Mouse (Mus musculus) left cerebral cortex, adult 6 months (tissue): Measurements from ENCODE around the gene Selenow. TPM values are rescaled to one million over a fixed set of nuclear protein-coding genes. Genes with fewer than 3 reads are reported as not detected.

Experiments used
- long read RNA-seq, 2 experiments: library from polyadenylated mRNA; unstranded; transcript quantifications; one replicate each; pipeline ENCODE4 v2.0.0; 2019 to 2020
- polyA plus RNA-seq: library from polyadenylated mRNA; unstranded; fragments of <200 nt; fragmentation: Nextera tagmentation; gene quantifications from 2 replicates; pipeline ENCODE4 v1.2.3, GENCODE M21; 2021

Gene Selenow
- 2,345 and 3,530 TPM in 2 replicates for polyA plus RNA-seq
- long read RNA-seq, experiment 1, transcript Selenow-201 (6 exons, 736 nt) = major isoform, 576 of 634 reads
- long read RNA-seq, experiment 1, partial matches to known transcripts = 29 of 634 reads
- long read RNA-seq, experiment 1, other reads (novel, unspliced or antisense) = 29 of 634 reads
- long read RNA-seq, experiment 2, transcript Selenow-201 (6 exons, 736 nt) = major isoform, 1,652 of 1,760 reads
- long read RNA-seq, experiment 2, partial matches to known transcripts = 42 of 1,760 reads
- long read RNA-seq, experiment 2, other reads (novel, unspliced or antisense) = 66 of 1,760 reads

GRCm38 (mm10) chr7:15922220-15922773 is at the start of gene Selenow:
TSS of gene Selenow (minus strand) at chr7:15922402.

GRCm38 (mm10) chr7:15967312-15967711 is 45.1 kb upstream of the Selenow start, which contains the start of gene Ehd2:
TSS of gene Ehd2 (minus strand) at chr7:15967567.

GRCm38 (mm10) chr7:15945721-15946536 is 23.7 kb upstream of the Selenow start, which contains the start of gene Nop53:
TSS of gene Nop53 (minus strand) at chr7:15946074.

GRCm38 (mm10) chr7:15882317-15882716 is 39.9 kb downstream of the Selenow start, which contains the start of gene Crxos:
TSS of gene Crxos (plus strand) at chr7:15882617.

GRCm38 (mm10) chr7:15879756-15880155 is 42.4 kb downstream of the Selenow start, which contains the start of gene Crx:
TSS of gene Crx (minus strand) at chr7:15879968.

Other genes with a start within 250 kb of the Selenow start
- not detected in 2 replicates for gene Obox5, start 172.3 kb downstream of the Selenow start, polyA plus RNA-seq
- not detected in 2 replicates for gene Obox6, start 82.7 kb downstream of the Selenow start, polyA plus RNA-seq
- gene Crx, start 42.4 kb downstream of the Selenow start, polyA plus RNA-seq = not detected in 2 replicates
- gene Crxos, start 39.8 kb downstream of the Selenow start, polyA plus RNA-seq = not detected in 2 replicates
- gene Nop53, start 23.7 kb upstream of the Selenow start, polyA plus RNA-seq = 131 and 208 TPM in 2 replicates
- 1.3 and 3.1 TPM in 2 replicates for gene Ehd2, start 45.2 kb upstream of the Selenow start, polyA plus RNA-seq
- gene Bicra, start 125.5 kb upstream of the Selenow start, polyA plus RNA-seq = 2.7 and 6.4 TPM in 2 replicates
- 0.05 and 0.06 TPM in 2 replicates for gene Zfp541, start 139.4 kb upstream of the Selenow start, polyA plus RNA-seq
- gene Napa, start 176.1 kb upstream of the Selenow start, polyA plus RNA-seq = 309 and 471 TPM in 2 replicates
- 20.3 and 28.5 TPM in 2 replicates for gene Kptn, start 197.5 kb upstream of the Selenow start, polyA plus RNA-seq
- gene Slc8a2, start 207.4 kb upstream of the Selenow start, polyA plus RNA-seq = 21.2 and 22.4 TPM in 2 replicates